Mouse (Mus musculus) ovary, adult 18-20 months (tissue): ENCODE results near the gene Angptl2.

Source experiments
- DNase-seq: peaks from one replicate; pipeline ENCODE4 v3.0.0; 2022; ENCODE audit warnings: low spot score, mixed read lengths

The Angptl2 gene

GRCm38 (mm10) chr2:33215700-33216509 lies at the start of gene Angptl2:
TSS of gene Angptl2 (plus strand) at chr2:33216069.
- DNase-seq: peak; percentile 90

- DNase-seq: no peak
These were observed 48.8 kb upstream of the Angptl2 start for GRCm38 (mm10) chr2:33167060-33167459.

GRCm38 (mm10) chr2:33169445-33169844 lies 46.4 kb upstream of the Angptl2 start:
- DNase-seq: no peak

GRCm38 (mm10) chr2:33170777-33171565 lies 44.9 kb upstream of the Angptl2 start:
- DNase-seq: no peak

- no peak for DNase-seq
These were observed 42.7 kb upstream of the Angptl2 start for GRCm38 (mm10) chr2:33173126-33173525.

GRCm38 (mm10) chr2:33173686-33174085 lies 42.2 kb upstream of the Angptl2 start:
- no peak for DNase-seq

GRCm38 (mm10) chr2:33176516-33176915 lies 39.4 kb upstream of the Angptl2 start:
- no peak for DNase-seq

GRCm38 (mm10) chr2:33176921-33177320 lies 38.9 kb upstream of the Angptl2 start:
- DNase-seq: no peak

- DNase-seq: no peak
These were observed 38.2 kb upstream of the Angptl2 start for GRCm38 (mm10) chr2:33177443-33178242.

- DNase-seq: no peak
These were observed 37.5 kb upstream of the Angptl2 start for GRCm38 (mm10) chr2:33178243-33178932.

- DNase-seq: no peak
These were observed 36.5 kb upstream of the Angptl2 start for GRCm38 (mm10) chr2:33179171-33179929.

GRCm38 (mm10) chr2:33179930-33180630 lies 35.8 kb upstream of the Angptl2 start:
- peak; percentile 38 for DNase-seq

GRCm38 (mm10) chr2:33183321-33183720 lies 32.5 kb upstream of the Angptl2 start:
- no peak for DNase-seq

- no peak for DNase-seq
These were observed 31.2 kb upstream of the Angptl2 start for GRCm38 (mm10) chr2:33184641-33185040.

GRCm38 (mm10) chr2:33185258-33185657 lies 30.6 kb upstream of the Angptl2 start:
- DNase-seq: no peak

- no peak for DNase-seq
These were observed 29.4 kb upstream of the Angptl2 start for GRCm38 (mm10) chr2:33186505-33186904.

- no peak for DNase-seq
These were observed 28.0 kb upstream of the Angptl2 start for GRCm38 (mm10) chr2:33187874-33188273.

- no peak for DNase-seq
These were observed 26.8 kb upstream of the Angptl2 start for GRCm38 (mm10) chr2:33188925-33189670.

- DNase-seq: no peak
These were observed 25.9 kb upstream of the Angptl2 start for GRCm38 (mm10) chr2:33189976-33190375.
